Mouse (Mus musculus): Measurements from ENCODE around the gene Myo15b. TPM values are rescaled to one million over a fixed set of nuclear protein-coding genes. Genes with fewer than 3 reads are reported as not detected.

Gene Myo15b
- polyA plus RNA-seq, 1 experiment from 2014 or later = 0.89 TPM

DNA sequence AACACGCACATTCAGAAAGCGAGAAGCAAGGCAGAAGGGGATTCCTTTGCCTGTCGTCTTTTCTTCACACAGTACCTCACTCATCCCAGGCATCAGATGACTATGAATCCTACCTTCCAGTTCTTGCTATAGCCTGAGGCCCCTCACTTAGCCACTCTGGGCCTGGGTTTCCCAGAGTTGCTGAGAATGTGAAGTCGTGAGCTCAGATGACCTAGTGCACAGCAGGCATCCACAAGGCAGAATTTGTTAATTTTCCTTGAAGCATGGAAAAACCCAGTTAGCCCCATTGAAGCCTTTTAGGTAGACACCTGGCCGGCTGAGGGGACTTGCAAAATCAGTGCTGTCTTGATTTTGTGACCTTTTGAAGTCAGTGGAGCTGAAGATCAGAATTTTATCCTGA lies 31.7 kb upstream of the Myo15b start:
- peaks cover 12% of the 10 kb centered on the region for H3K36me3 ChIP-seq (ENCODE audit: control insufficient read depth, insufficient read depth, low read length)
- H3K27ac ChIP-seq (ENCODE audit: low read depth, low read length) = no peak overlapping the region
- H3K9me3 ChIP-seq (ENCODE audit: control insufficient read depth, low read length) = no peaks in the 10 kb centered on the region
- no peak for DNase-seq (ENCODE audit: low spot score)
- H3K27me3 ChIP-seq (replicated peaks; ENCODE audit: control insufficient read depth, insufficient read depth, low read length) = 0 out of 2 replicates have a peak, but pooled peaks cover 3% of the 10 kb centered on the region
- no peak overlapping the region for H3K4me3 ChIP-seq (ENCODE audit: low read depth, low read length)
- H3K4me1 ChIP-seq (replicated peaks; ENCODE audit: control insufficient read depth, insufficient read depth, low read length) = peaks cover 46% of the 10 kb centered on the region
- no peak overlapping the region for H3K4me2 ChIP-seq
- H3K9ac ChIP-seq (ENCODE audit: low read depth, low read length) = no peak overlapping the region
- ATAC-seq (replicated peaks; ENCODE audit: low FRiP score) = no peak
- 67% methylated on average over 5 of the region's 5 CpGs for WGBS

DNA sequence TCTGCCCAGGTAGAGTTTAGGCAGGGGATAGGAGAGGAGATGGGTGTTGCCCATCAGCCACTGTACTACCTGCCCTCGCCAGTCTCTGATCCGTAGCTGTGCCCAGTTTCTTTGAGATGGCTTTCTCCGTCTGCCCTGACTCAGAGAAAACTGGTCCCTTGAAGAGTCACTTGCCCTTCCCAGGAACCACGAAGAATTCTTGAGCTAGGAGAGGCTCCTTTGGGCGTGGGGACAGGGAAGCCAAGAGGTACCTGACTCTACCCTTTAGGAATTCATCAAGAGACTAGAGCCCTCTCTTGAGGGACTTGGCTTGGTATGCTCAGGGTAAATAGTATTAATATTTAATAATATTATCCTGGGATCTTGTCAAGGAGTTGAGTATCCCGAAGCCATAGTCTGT lies 30.6 kb upstream of the Myo15b start:
- H3K4me3 ChIP-seq (ENCODE audit: low read depth, low read length) = no peak overlapping the region
- no peak overlapping the region for H3K9ac ChIP-seq (ENCODE audit: low read depth, low read length)
- WGBS = 82% methylated on average over 6 of the region's 6 CpGs
- DNase-seq (ENCODE audit: low spot score) (no peak), ATAC-seq (replicated peaks; ENCODE audit: low FRiP score) (no peak)
- H3K9me3 ChIP-seq (ENCODE audit: control insufficient read depth, low read length) = no peaks in the 10 kb centered on the region
- no peak overlapping the region for H3K27ac ChIP-seq (ENCODE audit: low read depth, low read length)
- H3K4me2 ChIP-seq = no peak overlapping the region
- peaks cover under 1% of the 10 kb centered on the region; the same call in 1 of the 2 replicates for H3K36me3 ChIP-seq (ENCODE audit: control insufficient read depth, insufficient read depth, low read length)
- H3K4me1 ChIP-seq (replicated peaks; ENCODE audit: control insufficient read depth, insufficient read depth, low read length) = peaks cover 57% of the 10 kb centered on the region
- H3K27me3 ChIP-seq (replicated peaks; ENCODE audit: control insufficient read depth, insufficient read depth, low read length) = 0 out of 2 replicates have a peak, but pooled peaks cover 3% of the 10 kb centered on the region

DNA sequence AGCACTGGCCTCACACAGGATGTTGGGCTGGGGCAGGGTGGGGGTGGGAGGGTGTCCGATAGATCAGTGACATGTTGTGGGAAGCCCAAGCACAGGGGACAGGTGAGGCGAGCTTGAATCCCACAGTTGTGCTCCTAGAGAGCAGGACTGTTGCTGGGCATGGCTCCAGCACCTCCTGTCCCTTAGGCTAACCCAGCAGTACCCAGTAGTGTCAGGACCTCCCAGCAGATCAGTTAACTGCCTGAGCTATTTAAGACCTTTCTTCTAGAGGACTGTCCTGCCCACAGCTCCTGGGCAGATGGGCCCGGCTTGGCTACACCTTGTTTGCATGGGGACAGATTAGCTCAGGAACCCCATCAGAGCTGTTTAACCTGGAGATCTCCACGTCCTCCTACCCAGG lies 29.2 kb upstream of the Myo15b start:
- 45% methylated on average over 4 of the region's 4 CpGs for WGBS
- H3K27ac ChIP-seq (ENCODE audit: low read depth, low read length) = 0 out of 2 replicates have a peak overlapping the region, but pooled peaks have one; percentile 36
- ATAC-seq (replicated peaks; ENCODE audit: low FRiP score) = no peak

DNA sequence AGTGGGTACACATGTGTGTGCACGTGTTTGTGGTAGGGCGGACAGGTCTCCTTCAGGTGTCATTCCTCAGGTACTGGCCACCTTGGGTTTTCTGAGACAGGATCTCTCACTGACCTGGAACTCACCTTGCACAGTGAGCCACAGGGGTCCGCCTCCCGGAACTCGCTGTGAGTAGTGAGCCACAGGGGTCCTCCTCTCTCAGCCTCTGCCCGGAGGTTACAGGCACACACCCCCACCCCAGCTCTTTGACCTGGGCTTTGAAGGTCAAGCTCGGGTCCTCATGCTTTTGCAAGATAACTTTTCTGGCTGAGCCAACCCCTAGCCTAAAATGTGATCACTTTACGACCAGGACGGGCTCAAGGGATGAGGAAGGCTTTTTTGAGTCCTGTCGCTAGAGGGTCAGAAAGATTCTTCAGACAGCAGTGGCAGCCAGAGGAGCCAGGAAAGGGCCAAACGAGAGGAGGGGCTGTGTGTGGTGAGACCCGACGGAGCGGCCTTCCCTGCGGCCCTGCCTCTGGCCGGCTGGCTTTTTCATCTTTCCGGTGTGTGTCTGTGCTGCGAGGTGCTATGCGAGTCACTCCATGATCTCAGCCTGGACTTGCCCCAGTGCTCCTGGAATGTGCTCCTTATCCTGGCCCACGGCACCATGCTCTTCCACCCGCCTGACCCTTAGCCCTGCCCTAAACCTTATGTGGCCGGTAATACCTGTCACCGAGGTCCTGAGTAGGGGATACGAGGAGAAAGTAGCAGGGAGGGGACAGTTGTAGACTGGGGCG lies 27.5 kb upstream of the Myo15b start:
- DNase-seq (ENCODE audit: low spot score) = no peak
- 25% methylated on average over 25 of the region's 25 CpGs for WGBS
- peak; percentile 6; the same call in 1 of the 2 replicates for ATAC-seq (replicated peaks; ENCODE audit: low FRiP score)
- no peaks in the 10 kb centered on the region for H3K36me3 ChIP-seq (ENCODE audit: control insufficient read depth, insufficient read depth, low read length)
- H3K4me1 ChIP-seq (replicated peaks; ENCODE audit: control insufficient read depth, insufficient read depth, low read length) = peaks cover 64% of the 10 kb centered on the region
- peak overlapping the region; percentile 76 for H3K27ac ChIP-seq (ENCODE audit: low read depth, low read length)
- H3K4me2 ChIP-seq = peak overlapping the region; percentile 65
- H3K27me3 ChIP-seq (replicated peaks; ENCODE audit: control insufficient read depth, insufficient read depth, low read length) = 0 out of 2 replicates have a peak, but pooled peaks cover 3% of the 10 kb centered on the region
- peak overlapping the region; percentile 30 for H3K4me3 ChIP-seq (ENCODE audit: low read depth, low read length)
- H3K9me3 ChIP-seq (ENCODE audit: control insufficient read depth, low read length) = no peaks in the 10 kb centered on the region
- H3K9ac ChIP-seq (ENCODE audit: low read depth, low read length) = peak overlapping the region; percentile 35

More for the DNA sequence above, 29.2 kb upstream of the Myo15b start:
- H3K4me2 ChIP-seq = no peak overlapping the region
- H3K9ac ChIP-seq (ENCODE audit: low read depth, low read length) = no peak overlapping the region
- no peaks in the 10 kb centered on the region for H3K9me3 ChIP-seq (ENCODE audit: control insufficient read depth, low read length)
- peaks cover 68% of the 10 kb centered on the region for H3K4me1 ChIP-seq (replicated peaks; ENCODE audit: control insufficient read depth, insufficient read depth, low read length)
- H3K4me3 ChIP-seq (ENCODE audit: low read depth, low read length) = no peak overlapping the region
- no peak for DNase-seq (ENCODE audit: low spot score)
- H3K27me3 ChIP-seq (replicated peaks; ENCODE audit: control insufficient read depth, insufficient read depth, low read length) = 0 out of 2 replicates have a peak, but pooled peaks cover 3% of the 10 kb centered on the region
- H3K36me3 ChIP-seq (ENCODE audit: control insufficient read depth, insufficient read depth, low read length) = no peaks in the 10 kb centered on the region

DNA sequence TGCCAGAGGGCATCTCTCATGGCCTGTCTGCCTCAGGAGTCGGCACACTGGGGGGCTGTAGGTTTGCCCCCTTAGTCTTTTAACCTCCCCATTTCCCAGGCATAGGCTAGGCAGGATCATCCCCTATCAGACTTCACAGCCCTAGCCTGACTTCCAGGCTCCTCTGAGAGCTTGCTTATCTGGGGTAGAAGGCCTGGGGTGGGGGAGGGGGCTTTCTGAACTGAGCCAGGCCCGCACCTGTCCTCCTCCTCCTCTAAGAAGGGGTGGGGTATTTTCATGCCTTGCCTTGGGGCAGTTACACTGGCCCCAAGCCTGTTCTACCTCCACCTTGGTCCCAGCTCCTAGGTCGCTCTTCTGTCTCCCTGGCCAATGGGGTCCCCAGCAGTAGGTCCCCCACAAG lies 26.7 kb upstream of the Myo15b start:
- WGBS = 15% methylated on average over 3 of the region's 3 CpGs
- Histone ChIP-seq H3K36me3 (ENCODE audit: control insufficient read depth, insufficient read depth, low read length) (no peaks in the 10 kb centered on the region), H3K27ac (ENCODE audit: low read depth, low read length) (peak overlapping the region; percentile 76), H3K4me1 (replicated peaks; ENCODE audit: control insufficient read depth, insufficient read depth, low read length) (peaks cover 59% of the 10 kb centered on the region), H3K27me3 (replicated peaks; ENCODE audit: control insufficient read depth, insufficient read depth, low read length) (no peaks in the 10 kb centered on the region), H3K9ac (ENCODE audit: low read depth, low read length) (peak overlapping the region; percentile 35), H3K4me2 (peak overlapping the region; percentile 65), H3K4me3 (ENCODE audit: low read depth, low read length) (peak overlapping the region; percentile 30), H3K9me3 (ENCODE audit: control insufficient read depth, low read length) (no peaks in the 10 kb centered on the region)
- DNase-seq (ENCODE audit: low spot score) (no peak), ATAC-seq (replicated peaks; ENCODE audit: low FRiP score) (peak; percentile 86)

DNA sequence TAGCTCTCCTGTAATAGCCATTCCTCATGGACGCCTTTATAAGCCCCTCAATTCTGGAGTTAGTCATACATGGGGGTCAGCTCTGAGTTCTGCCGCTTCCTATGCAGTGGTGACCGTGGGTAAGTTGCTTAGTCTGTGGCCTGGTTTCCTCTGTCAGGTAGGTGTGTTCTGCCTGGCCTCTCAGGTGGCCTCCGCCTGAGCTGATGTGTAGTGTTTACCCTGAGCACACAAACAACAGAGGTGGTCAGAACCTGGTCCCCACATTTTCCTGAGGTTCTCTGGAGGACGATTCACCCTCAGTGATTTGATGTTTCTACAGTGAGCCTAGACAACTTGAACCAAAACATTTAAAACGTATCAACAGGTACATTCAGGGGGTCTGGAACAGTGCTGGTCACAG lies 26.1 kb upstream of the Myo15b start:
- Histone ChIP-seq H3K4me2 (peak overlapping the region; percentile 65), H3K27me3 (replicated peaks; ENCODE audit: control insufficient read depth, insufficient read depth, low read length) (no peaks in the 10 kb centered on the region), H3K9ac (ENCODE audit: low read depth, low read length) (peak overlapping the region; percentile 35; the same call in 1 of the 2 replicates), H3K27ac (ENCODE audit: low read depth, low read length) (peak overlapping the region; percentile 76), H3K9me3 (ENCODE audit: control insufficient read depth, low read length) (no peaks in the 10 kb centered on the region), H3K36me3 (ENCODE audit: control insufficient read depth, insufficient read depth, low read length) (no peaks in the 10 kb centered on the region), H3K4me1 (replicated peaks; ENCODE audit: control insufficient read depth, insufficient read depth, low read length) (peaks cover 58% of the 10 kb centered on the region), H3K4me3 (ENCODE audit: low read depth, low read length) (peak overlapping the region; percentile 30; the same call in 1 of the 2 replicates)
- ATAC-seq (replicated peaks; ENCODE audit: low FRiP score) (no peak), DNase-seq (ENCODE audit: low spot score) (no peak)
- 50% methylated on average over 6 of the region's 6 CpGs for WGBS

DNA sequence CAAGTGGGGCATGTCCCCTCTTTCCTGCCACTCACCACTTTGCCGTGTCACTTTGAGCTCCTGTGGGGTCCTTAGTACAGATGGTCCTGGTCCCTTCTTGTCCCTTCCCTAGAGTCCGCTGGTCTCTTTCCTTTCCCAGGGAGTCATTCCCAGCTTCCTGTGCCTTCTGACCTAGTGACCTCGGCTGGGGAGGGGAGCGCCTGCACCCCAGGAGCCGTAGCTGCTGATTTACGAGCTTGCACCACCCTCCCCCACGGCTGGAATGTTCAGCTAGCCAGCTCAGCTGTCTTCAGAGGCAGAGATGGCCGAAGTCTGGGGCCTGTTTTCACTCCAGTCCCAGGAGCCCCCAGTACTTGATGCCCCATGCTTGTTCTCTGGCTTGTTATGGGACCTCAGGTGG lies 25.7 kb upstream of the Myo15b start:
- H3K27me3 ChIP-seq (replicated peaks; ENCODE audit: control insufficient read depth, insufficient read depth, low read length) = no peaks in the 10 kb centered on the region
- WGBS = 37% methylated on average over 8 of the region's 8 CpGs
- H3K4me2 ChIP-seq = peak overlapping the region; percentile 65
- H3K4me3 ChIP-seq (ENCODE audit: low read depth, low read length) = peak overlapping the region; percentile 2; the same call in 1 of the 2 replicates
- peak overlapping the region; percentile 76 for H3K27ac ChIP-seq (ENCODE audit: low read depth, low read length)
- H3K4me1 ChIP-seq (replicated peaks; ENCODE audit: control insufficient read depth, insufficient read depth, low read length) = peaks cover 58% of the 10 kb centered on the region
- peak; percentile 69 for DNase-seq (ENCODE audit: low spot score)
- peak overlapping the region; percentile 44 for H3K9ac ChIP-seq (ENCODE audit: low read depth, low read length)
- no peaks in the 10 kb centered on the region for H3K9me3 ChIP-seq (ENCODE audit: control insufficient read depth, low read length)
- ATAC-seq (replicated peaks; ENCODE audit: low FRiP score) = no peak
- H3K36me3 ChIP-seq (ENCODE audit: control insufficient read depth, insufficient read depth, low read length) = no peaks in the 10 kb centered on the region

DNA sequence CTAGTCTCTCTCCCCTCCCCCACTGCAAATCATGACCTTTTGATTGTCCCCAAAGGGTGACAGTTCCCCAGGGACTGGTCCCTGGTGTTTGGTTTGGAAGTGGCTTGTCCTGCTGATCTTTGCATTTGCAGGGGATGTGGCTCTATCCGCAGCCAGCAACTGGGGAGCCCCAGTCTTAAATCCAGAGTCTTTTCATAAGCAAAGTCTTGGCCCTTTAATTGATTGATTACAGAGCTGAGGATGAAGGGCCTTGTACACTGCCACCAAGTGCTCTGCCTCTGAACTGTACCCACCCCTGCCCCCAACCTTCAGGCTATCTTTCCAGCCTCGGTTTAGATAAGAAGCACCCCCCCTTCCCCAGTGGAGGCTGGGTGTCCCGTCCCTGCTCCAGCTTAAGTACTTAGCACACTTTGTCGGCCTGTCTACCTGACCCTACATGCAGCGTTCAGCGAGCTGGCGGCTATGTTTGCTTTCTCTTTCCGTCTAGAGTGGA lies 25.1 kb upstream of the Myo15b start:
- Histone ChIP-seq H3K4me1 (replicated peaks; ENCODE audit: control insufficient read depth, insufficient read depth, low read length) (peaks cover 58% of the 10 kb centered on the region), H3K27ac (ENCODE audit: low read depth, low read length) (peak overlapping the region; percentile 76), H3K9me3 (ENCODE audit: control insufficient read depth, low read length) (no peaks in the 10 kb centered on the region), H3K27me3 (replicated peaks; ENCODE audit: control insufficient read depth, insufficient read depth, low read length) (no peaks in the 10 kb centered on the region), H3K4me3 (ENCODE audit: low read depth, low read length) (0 out of 2 replicates have a peak overlapping the region, but pooled peaks have one; percentile 2), H3K36me3 (ENCODE audit: control insufficient read depth, insufficient read depth, low read length) (no peaks in the 10 kb centered on the region), H3K4me2 (peak overlapping the region; percentile 65), H3K9ac (ENCODE audit: low read depth, low read length) (peak overlapping the region; percentile 44; the same call in 1 of the 2 replicates)
- WGBS = 9% methylated on average over 8 of the region's 8 CpGs
- DNase-seq (ENCODE audit: low spot score) (no peak), ATAC-seq (replicated peaks; ENCODE audit: low FRiP score) (peak; percentile 55; the same call in 1 of the 2 replicates)

Data from liver, embryonic 11.5 days (tissue).